Mouse (Mus musculus): Measurements from ENCODE around the gene Ppm1d. TPM values are rescaled to one million over a fixed set of nuclear protein-coding genes. Genes with fewer than 3 reads are reported as not detected.

Ppm1d gene
- polyA plus RNA-seq, 1 experiment = 6.1 TPM

GRCm38 (mm10) chr11:85353819-85354218 lies 42.8 kb downstream of the Ppm1d start:
- TF ChIP-seq POLR2A (IDR thresholded peaks at IDR 0.05; ENCODE audit: low read depth, low read length) (no peak), CTCF (IDR thresholded peaks at IDR 0.05; ENCODE audit: extremely low read depth, insufficient read depth, insufficient read length, insufficient replicate concordance) (no peak)
- Histone ChIP-seq H3K36me3 (ENCODE audit: control insufficient read depth, insufficient read depth, low read length) (peaks cover 1% of the 10 kb centered on the region; the same call in 1 of the 2 replicates), H3K27me3 (ENCODE audit: control insufficient read depth, insufficient read depth, low read length) (no peaks in the 10 kb centered on the region), H3K27ac (ENCODE audit: insufficient read depth, low read length) (no peak overlapping the region), H3K4me1 (ENCODE audit: control insufficient read depth, insufficient read depth, insufficient read length) (no peaks in the 10 kb centered on the region), H3K4me3 (ENCODE audit: extremely low read depth, insufficient read depth, insufficient read length) (peak overlapping the region; percentile 90; the same call in 1 of the 2 replicates)
- WGBS = 68% methylated on average over 4 of the region's 4 CpGs
- no peak for DNase-seq (ENCODE audit: low read depth in 1 of 2, low spot score in 2 of 2)

DNA sequence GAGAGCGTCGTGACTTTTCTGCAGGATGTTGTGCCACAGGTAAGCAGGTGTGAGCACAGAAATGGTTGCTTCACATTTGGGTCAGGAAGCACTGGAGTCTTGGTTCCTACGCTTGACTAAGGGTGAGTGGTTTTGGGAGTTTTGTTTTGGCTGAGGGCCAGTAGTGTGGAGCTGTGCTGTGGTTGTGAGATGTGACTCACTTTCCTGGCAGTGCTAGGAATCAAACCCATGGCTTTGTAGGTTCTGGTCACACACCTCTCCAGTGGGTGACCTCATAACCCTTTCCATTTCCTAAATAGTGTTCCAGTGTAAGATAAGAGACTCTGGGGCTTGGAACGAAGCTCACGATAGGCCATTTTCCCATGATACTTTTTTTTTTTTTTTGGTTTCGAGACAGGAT lies 48.6 kb downstream of the Ppm1d start:
- H3K4me1 ChIP-seq (ENCODE audit: control insufficient read depth, insufficient read depth, insufficient read length) = no peaks in the 10 kb centered on the region
- 92% methylated on average over 6 of the region's 6 CpGs for WGBS
- TF ChIP-seq CTCF (IDR thresholded peaks at IDR 0.05; ENCODE audit: extremely low read depth, insufficient read depth, insufficient read length, insufficient replicate concordance) (no peak), POLR2A (IDR thresholded peaks at IDR 0.05; ENCODE audit: low read depth, low read length) (no peak)
- peaks cover 19% of the 10 kb centered on the region for H3K36me3 ChIP-seq (ENCODE audit: control insufficient read depth, insufficient read depth, low read length)
- H3K27ac ChIP-seq (ENCODE audit: insufficient read depth, low read length) = no peak overlapping the region
- H3K4me3 ChIP-seq (ENCODE audit: extremely low read depth, insufficient read depth, insufficient read length) = no peak overlapping the region
- DNase-seq (ENCODE audit: low read depth in 1 of 2, low spot score in 2 of 2) = no peak
- H3K27me3 ChIP-seq (ENCODE audit: control insufficient read depth, insufficient read depth, low read length) = no peaks in the 10 kb centered on the region

- no peak for DNase-seq (ENCODE audit: low read depth in 1 of 2, low spot score in 2 of 2)
- TF ChIP-seq POLR2A (IDR thresholded peaks at IDR 0.05; ENCODE audit: low read depth, low read length) = no peak
- no peaks in the 10 kb centered on the region for H3K27me3 ChIP-seq (ENCODE audit: control insufficient read depth, insufficient read depth, low read length)
Observed at GRCm38 (mm10) chr11:85361621-85362020, 50.6 kb downstream of the Ppm1d start.

GRCm38 (mm10) chr11:85366168-85366567 lies 55.1 kb downstream of the Ppm1d start:
- no peak overlapping the region for H3K4me3 ChIP-seq (ENCODE audit: extremely low read depth, insufficient read depth, insufficient read length)
- no peaks in the 10 kb centered on the region for H3K27me3 ChIP-seq (ENCODE audit: control insufficient read depth, insufficient read depth, low read length)
- TF ChIP-seq POLR2A (IDR thresholded peaks at IDR 0.05; ENCODE audit: low read depth, low read length) (no peak), CTCF (IDR thresholded peaks at IDR 0.05; ENCODE audit: extremely low read depth, insufficient read depth, insufficient read length, insufficient replicate concordance) (no peak)
- 87% methylated on average over 3 of the region's 3 CpGs for WGBS
- H3K27ac ChIP-seq (ENCODE audit: insufficient read depth, low read length) = no peak overlapping the region
- H3K36me3 ChIP-seq (ENCODE audit: control insufficient read depth, insufficient read depth, low read length) = peaks cover 24% of the 10 kb centered on the region
- no peaks in the 10 kb centered on the region for H3K4me1 ChIP-seq (ENCODE audit: control insufficient read depth, insufficient read depth, insufficient read length)
- DNase-seq (ENCODE audit: low read depth in 1 of 2, low spot score in 2 of 2) = no peak

More at GRCm38 (mm10) chr11:85361621-85362020, 50.6 kb downstream of the Ppm1d start:
- 91% methylated on average over 8 of the region's 8 CpGs for WGBS
- H3K4me3 ChIP-seq (ENCODE audit: extremely low read depth, insufficient read depth, insufficient read length) = no peak overlapping the region
- H3K36me3 ChIP-seq (ENCODE audit: control insufficient read depth, insufficient read depth, low read length) = peaks cover 25% of the 10 kb centered on the region
- H3K27ac ChIP-seq (ENCODE audit: insufficient read depth, low read length) = no peak overlapping the region
- no peaks in the 10 kb centered on the region for H3K4me1 ChIP-seq (ENCODE audit: control insufficient read depth, insufficient read depth, insufficient read length)

DNA sequence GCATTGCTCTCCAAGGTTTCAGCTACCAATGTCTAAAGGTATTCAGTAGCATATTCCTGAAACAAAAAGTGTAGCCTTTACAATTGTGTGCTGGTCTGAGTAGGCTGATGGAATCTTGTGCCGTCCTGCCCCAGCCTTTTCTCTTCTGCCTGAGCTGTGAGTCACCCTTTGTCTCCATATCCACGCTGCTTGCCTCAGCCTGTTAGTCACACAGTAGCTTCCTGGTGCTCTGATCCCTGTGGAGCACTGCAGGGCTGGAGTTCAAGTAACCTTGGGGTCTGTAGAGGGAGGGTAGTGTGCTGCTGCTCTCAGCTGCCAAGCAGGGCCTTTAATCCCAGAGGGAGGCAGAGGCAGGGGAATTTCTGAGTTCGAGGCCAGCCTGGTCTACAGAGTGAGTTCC lies 56.8 kb downstream of the Ppm1d start:
- no peak for TF ChIP-seq CTCF (IDR thresholded peaks at IDR 0.05; ENCODE audit: extremely low read depth, insufficient read depth, insufficient read length, insufficient replicate concordance)
- no peak for TF ChIP-seq POLR2A (IDR thresholded peaks at IDR 0.05; ENCODE audit: low read depth, low read length)

DNA sequence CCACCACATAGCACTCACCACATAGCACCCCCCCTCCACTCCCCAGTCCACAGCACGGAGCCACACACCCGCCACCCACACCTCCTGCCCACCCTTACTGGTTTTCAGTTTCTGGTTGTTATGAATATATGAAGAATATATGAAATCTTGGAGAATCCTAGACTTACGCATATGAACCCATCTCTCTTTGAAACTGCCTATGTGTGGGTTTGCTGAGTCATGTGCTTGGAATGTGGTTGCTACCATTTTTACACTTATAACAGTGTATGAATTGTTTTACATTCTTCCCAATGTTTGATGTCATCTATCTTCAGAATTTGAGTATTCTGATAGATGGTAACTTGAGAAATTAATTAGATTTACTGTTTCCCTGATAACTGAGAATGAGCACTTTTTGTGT lies 68.0 kb downstream of the Ppm1d start:
- Histone ChIP-seq H3K36me3 (ENCODE audit: control insufficient read depth, insufficient read depth, low read length) (peaks cover 3% of the 10 kb centered on the region), H3K4me1 (ENCODE audit: control insufficient read depth, insufficient read depth, insufficient read length) (no peaks in the 10 kb centered on the region), H3K4me3 (ENCODE audit: extremely low read depth, insufficient read depth, insufficient read length) (no peak overlapping the region), H3K27ac (ENCODE audit: insufficient read depth, low read length) (no peak overlapping the region), H3K27me3 (ENCODE audit: control insufficient read depth, insufficient read depth, low read length) (no peaks in the 10 kb centered on the region)
- TF ChIP-seq CTCF (IDR thresholded peaks at IDR 0.05; ENCODE audit: extremely low read depth, insufficient read depth, insufficient read length, insufficient replicate concordance) = no peak
- no peak for TF ChIP-seq POLR2A (IDR thresholded peaks at IDR 0.05; ENCODE audit: low read depth, low read length)
- 93% methylated on average over 3 of the region's 3 CpGs for WGBS
- no peak for DNase-seq (ENCODE audit: low read depth in 1 of 2, low spot score in 2 of 2)

More for the DNA sequence above, 56.8 kb downstream of the Ppm1d start:
- Histone ChIP-seq H3K4me1 (ENCODE audit: control insufficient read depth, insufficient read depth, insufficient read length) (no peaks in the 10 kb centered on the region), H3K27ac (ENCODE audit: insufficient read depth, low read length) (no peak overlapping the region), H3K4me3 (ENCODE audit: extremely low read depth, insufficient read depth, insufficient read length) (no peak overlapping the region), H3K27me3 (ENCODE audit: control insufficient read depth, insufficient read depth, low read length) (no peaks in the 10 kb centered on the region), H3K36me3 (ENCODE audit: control insufficient read depth, insufficient read depth, low read length) (peaks cover 18% of the 10 kb centered on the region)
- DNase-seq (ENCODE audit: low read depth in 1 of 2, low spot score in 2 of 2) = no peak
- 93% methylated on average over 3 of the region's 3 CpGs for WGBS

DNA sequence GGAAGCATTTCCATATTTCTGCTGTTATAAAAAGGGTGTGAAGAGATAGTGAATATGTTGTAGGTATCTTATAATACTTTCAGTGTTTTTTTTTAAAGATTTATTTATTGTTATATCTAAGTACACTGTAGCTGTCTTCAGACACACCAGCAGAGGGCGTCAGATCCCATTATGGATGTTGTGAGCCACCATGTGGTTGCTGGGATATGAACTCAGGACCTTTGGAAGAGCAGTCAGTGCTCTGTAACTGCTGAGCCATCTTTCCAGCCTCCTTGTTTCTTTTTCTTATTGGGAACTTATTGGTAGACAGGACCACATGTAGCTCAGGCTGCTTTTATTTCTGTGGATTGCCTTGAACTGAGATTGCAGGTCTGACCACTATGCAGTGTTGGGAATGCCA lies 69.0 kb downstream of the Ppm1d start:
- H3K27ac ChIP-seq (ENCODE audit: insufficient read depth, low read length) = no peak overlapping the region
- no peaks in the 10 kb centered on the region for H3K27me3 ChIP-seq (ENCODE audit: control insufficient read depth, insufficient read depth, low read length)
- 24% methylated on average over 1 of the region's 1 CpGs for WGBS
- H3K4me3 ChIP-seq (ENCODE audit: extremely low read depth, insufficient read depth, insufficient read length) = no peak overlapping the region
- no peak for DNase-seq (ENCODE audit: low read depth in 1 of 2, low spot score in 2 of 2)
- peaks cover 3% of the 10 kb centered on the region for H3K36me3 ChIP-seq (ENCODE audit: control insufficient read depth, insufficient read depth, low read length)
- TF ChIP-seq POLR2A (IDR thresholded peaks at IDR 0.05; ENCODE audit: low read depth, low read length) = no peak
- no peak for TF ChIP-seq CTCF (IDR thresholded peaks at IDR 0.05; ENCODE audit: extremely low read depth, insufficient read depth, insufficient read length, insufficient replicate concordance)
- no peaks in the 10 kb centered on the region for H3K4me1 ChIP-seq (ENCODE audit: control insufficient read depth, insufficient read depth, insufficient read length)
